Mouse (Mus musculus) liver, adult 2 months (tissue): Measurements from ENCODE around the gene Iqgap3.

ENCODE experiments used
- CTCF ChIP-seq: fragments of 200-500 bp; IDR thresholded peaks from 2 replicates; pipeline ENCODE4 v1.5.1; 2011; ENCODE audit warnings: low read depth, low read length, control low read depth
- POLR2A ChIP-seq: fragments of 200-500 bp; IDR thresholded peaks from 2 replicates; pipeline ENCODE4 v1.6.1; 2011; ENCODE audit warnings: low read length, control low read depth; ENCODE audit not compliant: insufficient read depth; ENCODE audit errors: extremely low read depth

GRCm38 (mm10) chr3:88145952-88146351, 64.2 kb downstream of the Iqgap3 start:
- TF ChIP-seq POLR2A, result no peak
- TF ChIP-seq CTCF, result no peak
